Mouse (Mus musculus): ENCODE results near the gene Cort. TPM values are rescaled to one million over a fixed set of nuclear protein-coding genes. Genes with fewer than 3 reads are reported as not detected.
"Not testable (repeated sequence)": the region's sequence is repeated elsewhere in the genome, so short reads cannot be mapped to it uniquely, and the experiment has no call there.

Gene Cort
- total RNA-seq, 2 experiments from 2014 or later, result not detected

DNA sequence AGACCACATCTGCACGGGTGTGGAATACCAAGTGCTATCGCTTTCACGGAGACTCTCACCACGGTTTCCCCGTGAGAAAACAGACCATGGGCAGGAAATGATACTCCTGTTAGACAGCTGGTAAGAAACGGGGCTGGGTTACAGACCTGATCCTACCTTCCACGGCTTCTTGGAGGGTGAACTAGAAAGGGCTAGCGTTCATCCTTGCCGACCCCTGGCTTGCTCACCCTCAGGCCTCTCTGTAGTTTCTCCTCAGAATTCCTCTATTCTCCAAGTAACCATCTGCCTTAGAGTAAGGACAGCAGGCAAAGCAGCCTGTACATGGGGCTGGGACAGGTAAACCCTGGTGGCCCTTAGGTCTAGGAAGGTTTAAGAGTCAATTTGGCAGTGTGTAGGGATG lies 22.6 kb upstream of the Cort start:
- intact Hi-C loops (cut with DNase I), result loop anchor here (5.0 to 10.0 kb wide), 2 partner anchors 33 to 396 kb away; no protein-coding TSS in a partner anchor
- DNase-seq, result no peak

DNA sequence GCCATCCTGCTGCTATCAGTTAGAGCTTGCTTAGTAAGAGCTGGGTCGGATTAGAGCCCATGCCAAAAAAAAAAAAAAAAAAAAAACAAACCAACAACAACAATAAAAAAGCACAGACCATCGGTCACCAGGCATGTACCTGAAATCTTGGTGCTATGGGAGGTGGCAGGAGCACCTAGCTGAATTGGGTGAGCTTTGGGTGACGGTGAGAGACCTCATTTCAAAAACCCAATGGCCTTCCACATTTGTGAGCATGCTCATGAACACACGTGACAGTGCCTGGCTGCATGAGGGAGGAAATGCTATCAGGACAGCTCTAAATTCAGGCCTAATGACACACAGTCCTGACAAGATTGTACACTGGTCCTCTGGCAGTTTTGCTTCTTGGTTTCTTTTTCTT lies 21.5 kb upstream of the Cort start:
- intact Hi-C loops (cut with DNase I), result loop anchor here (5.0 to 10.0 kb wide), 2 partner anchors 34 to 397 kb away; no protein-coding TSS in a partner anchor
- no peak for DNase-seq

DNA sequence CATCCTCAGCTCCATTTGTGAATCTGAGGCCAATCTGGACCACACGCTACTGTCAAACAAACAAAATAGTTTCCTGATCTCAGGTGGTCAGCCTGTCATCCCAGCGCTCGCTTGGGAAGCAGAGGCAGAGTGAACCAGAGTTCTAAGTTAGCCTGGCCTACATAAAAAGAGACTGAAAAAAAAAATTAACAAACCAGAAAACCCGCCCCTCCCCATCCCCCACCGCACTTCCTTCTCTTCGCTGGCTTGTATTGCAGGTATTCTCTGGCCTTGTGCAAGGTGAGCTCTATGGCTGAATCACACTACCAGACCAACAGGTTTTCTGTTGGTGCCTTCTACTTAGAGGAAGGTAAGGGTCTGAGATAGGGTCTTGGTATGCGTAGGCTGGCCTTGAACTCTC lies 21.0 kb upstream of the Cort start:
- no peak for DNase-seq
- intact Hi-C loops (cut with DNase I), result loop anchor here (5.0 to 10.0 kb wide), 2 partner anchors 35 to 397 kb away; no protein-coding TSS in a partner anchor

DNA sequence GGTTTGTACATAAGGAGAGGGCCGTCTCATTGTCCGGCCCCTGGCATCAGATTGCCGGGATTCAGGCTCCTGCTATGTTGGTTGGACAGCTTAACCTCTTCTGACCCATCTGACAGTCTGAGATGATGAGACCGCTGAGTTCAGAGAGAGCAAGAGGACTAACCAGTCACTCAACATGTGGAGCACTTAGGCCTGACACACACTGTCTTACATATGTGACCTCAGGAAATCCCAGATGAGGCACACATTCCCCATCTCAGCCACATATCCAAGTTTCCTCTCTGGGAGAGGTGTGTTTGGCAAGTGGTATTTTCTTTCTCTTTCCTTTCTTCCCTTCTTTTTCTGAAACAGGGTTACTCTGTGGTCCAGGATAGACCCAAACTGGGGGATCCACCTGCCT lies 18.6 kb upstream of the Cort start:
- no peak for DNase-seq
- intact Hi-C loops (cut with DNase I), result loop anchor here (5.0 to 10.0 kb wide), 2 partner anchors 37 to 400 kb away; no protein-coding TSS in a partner anchor

DNA sequence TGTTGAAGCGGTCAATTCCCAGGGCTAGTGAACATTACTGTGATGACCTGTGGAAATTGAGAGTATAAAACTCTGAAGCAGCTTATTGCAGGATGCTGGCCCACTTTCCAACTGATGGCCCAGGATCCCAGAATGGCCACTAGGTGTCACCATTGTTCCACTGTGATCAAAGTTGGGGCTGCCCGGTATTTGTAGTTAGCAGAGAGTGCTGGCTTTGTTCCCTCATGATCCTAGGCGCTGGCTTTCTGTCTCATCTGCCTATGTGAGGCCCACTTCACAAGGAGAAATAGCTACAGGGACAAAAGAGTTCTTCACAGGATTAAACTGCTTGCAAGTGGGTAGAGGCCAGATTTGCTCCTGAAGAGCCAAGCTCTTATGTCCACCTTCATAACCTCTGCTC lies 17.9 kb upstream of the Cort start:
- intact Hi-C loops (cut with DNase I), result loop anchor here (10.0 kb wide), 1 partner anchor 400 kb away; no protein-coding TSS in a partner anchor

DNA sequence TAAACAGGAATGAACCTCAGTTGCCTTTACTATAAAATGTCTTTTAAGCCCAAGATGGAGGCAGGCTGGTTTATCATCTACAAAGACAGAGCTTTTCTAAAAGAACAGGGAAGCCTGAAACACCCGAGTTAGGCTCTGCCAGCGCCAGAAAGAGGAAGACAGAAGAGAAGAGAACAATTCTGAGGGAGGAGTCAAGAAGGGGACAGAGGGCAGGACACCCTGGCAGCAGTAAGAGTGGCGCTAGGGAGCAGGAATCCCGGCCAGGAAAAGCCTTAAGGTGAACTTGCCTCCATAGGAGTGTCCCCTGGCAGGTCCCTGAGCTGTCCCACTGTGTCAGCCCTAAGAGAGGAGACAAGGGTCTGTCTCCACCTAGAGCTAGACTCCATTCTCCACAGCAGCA lies 17.0 kb upstream of the Cort start:
- intact Hi-C loops (cut with DNase I), result loop anchor here (10.0 kb wide), 1 partner anchor 401 kb away; no protein-coding TSS in a partner anchor
- DNase-seq, result no peak

More for the DNA sequence above, 17.9 kb upstream of the Cort start:
- peak; percentile 75 for DNase-seq

DNA sequence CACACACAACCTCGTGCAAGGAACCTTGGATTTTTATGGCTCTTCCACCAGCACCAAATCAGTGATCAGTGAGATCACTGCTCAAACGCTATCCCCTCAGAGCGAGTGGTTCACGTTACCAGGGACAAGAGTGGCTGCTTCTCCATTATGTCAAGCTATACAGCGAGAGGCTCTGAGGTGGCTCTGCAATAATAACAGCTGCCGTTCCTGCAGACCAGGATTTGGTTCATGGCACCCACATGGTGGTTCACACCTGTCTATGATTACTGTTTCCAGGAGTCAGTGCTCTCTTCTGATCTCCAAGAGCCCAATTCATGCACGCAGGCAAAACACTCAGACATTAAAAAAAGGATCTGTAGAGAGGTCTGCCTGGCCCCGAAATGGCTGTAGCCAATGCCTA lies 12.0 kb upstream of the Cort start:
- intact Hi-C loops (cut with DNase I), result no loop called here
- no peak for DNase-seq

DNA sequence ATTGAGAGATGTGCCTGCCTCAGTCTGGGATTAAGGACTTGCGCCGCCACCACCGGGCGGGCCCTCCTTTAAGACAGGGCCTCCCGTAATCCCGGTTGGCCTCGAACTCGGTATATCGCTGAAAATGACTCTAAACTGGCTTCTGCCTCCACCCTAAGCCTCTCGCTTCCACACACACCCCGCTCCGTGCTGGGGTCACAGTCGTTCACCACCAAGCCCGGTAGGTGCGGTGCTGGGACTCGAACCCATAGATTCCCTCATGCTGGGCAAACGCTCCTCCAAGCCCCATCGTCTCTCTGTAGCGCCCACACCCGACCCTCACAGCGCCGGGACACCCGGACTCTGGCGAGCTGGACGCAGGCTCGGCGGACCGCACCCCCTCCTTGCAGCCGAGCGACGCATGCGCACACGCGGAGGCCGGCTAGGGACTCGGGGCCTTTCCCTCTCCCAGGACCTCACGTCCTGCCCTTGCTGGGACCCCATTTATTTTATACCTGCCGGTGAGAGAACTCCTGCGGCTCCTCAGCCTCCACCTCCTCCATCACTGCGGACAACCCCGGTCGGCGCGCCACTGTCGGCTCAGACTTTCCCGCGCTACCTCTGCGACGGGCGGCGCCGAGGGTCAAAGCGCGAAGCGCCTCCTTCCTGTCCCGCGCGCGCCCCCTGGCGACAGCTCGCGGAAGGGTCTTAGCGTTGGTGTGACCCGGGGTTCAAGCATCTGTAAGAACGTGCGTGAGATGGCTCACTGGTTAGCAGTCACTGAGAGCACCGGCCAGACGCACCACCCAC lies 10.6 kb upstream of the Cort start, which contains the start of gene Cenps:
Gene Cenps, minus strand, starts transcription at position 648 of the 789 bp plus-strand sequence.
- DNase-seq, result peak; percentile 84 to 87
- intact Hi-C loops (cut with DNase I), result no loop called here

DNA sequence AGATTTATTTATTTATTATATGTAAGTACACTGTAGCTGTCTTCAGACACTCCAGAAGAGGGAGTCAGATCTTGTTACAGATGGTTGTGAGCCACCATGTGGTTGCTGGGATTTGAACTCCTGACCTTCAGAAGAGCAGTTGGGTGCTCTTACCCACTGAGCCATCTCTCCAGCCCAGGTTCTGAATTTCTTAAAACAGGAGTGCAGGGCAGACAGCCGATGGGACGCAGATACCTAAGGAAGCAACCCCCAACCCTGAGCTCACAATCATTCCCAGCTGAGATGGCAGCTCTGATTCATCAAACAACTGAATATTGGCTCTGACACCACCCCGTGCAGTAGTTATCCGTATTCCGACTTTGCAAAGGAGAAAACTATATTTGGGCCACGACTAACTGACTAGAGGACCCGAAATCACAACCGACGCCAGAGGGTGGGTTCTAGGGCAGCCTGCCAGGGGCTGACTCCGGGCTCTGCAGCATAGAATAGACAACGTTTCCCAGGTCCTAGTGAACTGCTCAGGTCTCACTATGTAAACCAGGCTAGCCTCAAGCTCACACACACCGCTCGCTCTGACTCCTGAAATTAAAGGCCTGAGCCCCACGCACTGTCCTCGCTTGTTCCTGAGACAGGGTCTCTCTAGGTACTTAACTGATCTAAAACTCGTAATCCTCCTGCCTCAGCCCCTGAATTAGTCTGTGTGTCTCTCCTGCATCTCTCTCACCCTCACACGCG lies 9.7 kb upstream of the Cort start:
- intact Hi-C loops (cut with DNase I), result no loop called here
- no peak for DNase-seq

DNA sequence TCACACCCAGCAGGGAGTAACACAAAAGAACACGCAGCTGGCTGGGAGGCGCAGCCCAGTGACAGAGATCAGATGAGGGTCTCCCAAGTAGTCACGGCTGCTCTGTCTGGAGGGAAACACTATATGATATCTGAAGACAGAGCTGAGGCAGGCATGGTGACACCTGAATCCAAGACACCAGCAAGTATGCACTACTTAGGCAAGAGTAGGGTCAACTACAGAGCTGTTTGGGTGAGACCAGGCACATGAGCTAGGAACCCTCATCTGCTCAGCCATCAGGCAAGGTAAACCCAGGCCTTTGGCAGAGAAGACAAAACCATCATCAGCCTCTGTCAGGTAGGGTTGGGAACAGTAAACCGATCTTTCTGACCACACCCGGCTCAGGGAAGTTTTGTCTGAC lies 6.8 kb upstream of the Cort start:
- intact Hi-C loops (cut with DNase I), result loop anchor here (5.0 kb wide), 1 partner anchor 431 kb away; no protein-coding TSS in a partner anchor
- no peak for DNase-seq

DNA sequence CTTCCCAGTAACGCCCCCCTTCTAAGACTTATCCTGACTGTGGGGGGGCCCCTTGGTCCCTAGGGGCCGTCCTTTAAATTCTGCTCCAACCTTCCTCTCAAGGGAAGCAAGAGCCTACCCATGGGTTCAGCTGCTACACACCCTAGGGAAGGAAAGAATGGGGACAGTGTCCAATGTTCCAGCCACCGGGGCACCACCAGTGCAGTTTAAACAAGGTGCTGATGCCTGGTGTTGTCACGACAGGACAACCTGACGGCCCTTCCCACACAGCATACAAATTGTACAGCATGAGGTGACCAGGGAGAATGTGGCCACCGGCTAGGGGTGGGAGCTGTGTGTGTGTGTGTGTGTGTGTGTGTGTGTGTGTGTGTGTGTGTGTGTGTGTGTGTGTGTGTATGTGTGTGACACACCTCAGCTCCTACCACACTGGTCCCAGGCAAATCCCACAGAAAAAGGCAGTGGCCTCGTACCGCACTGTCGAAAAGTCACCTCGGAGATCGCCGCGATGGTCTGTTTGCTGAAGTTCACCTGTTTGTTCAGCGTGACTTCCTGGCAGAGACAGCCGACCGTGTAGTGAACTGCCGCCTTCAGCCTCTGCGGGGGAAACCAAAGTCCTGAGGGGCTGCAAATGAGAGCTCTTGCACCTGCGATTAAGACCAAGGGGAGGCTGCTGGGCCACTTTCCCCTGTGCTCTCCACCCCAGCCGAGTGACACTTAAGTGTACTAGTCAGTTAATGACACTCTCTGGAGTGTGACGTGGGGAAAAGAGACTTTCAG lies 5.4 kb upstream of the Cort start:
- DNase-seq, result no peak
- intact Hi-C loops (cut with DNase I), result loop anchor here (5.0 kb wide), 1 partner anchor 430 kb away; no protein-coding TSS in a partner anchor

DNA sequence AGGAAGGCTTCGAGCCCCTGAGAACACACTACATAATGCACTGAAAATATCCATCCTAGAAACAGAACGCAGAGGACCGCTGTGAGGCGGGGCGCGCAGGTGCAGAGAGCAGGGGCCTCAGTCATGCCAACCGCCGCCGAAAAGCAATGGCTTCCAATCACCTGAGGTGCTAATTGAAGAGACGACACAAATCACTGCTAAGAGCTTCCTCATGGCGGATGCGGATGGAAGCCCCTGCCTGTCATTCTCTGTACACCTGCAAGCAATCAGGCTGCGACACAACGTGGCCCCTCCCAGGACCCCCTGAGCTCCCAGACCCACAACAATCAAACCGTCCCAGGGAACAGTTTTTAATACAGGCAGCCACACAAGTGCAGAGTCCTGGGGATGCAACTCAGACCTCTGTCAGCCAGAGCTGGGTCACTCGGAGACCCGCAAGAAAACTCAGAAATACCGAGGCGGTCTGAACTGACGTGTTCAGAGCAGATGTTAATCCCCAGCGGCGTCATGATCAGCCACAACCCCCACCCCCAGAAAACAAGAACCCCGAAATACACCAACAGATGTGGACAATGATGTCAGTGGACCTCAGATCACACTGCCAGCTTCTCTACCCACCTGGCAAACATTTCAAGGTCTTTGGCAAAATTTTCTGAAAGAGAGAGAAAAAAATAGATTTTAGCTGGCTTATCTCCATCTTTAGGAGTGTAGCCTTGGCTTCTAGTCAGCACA lies 4.6 kb upstream of the Cort start:
- no peak for DNase-seq
- intact Hi-C loops (cut with DNase I), result loop anchor here (5.0 kb wide), 1 partner anchor 429 kb away; no protein-coding TSS in a partner anchor

DNA sequence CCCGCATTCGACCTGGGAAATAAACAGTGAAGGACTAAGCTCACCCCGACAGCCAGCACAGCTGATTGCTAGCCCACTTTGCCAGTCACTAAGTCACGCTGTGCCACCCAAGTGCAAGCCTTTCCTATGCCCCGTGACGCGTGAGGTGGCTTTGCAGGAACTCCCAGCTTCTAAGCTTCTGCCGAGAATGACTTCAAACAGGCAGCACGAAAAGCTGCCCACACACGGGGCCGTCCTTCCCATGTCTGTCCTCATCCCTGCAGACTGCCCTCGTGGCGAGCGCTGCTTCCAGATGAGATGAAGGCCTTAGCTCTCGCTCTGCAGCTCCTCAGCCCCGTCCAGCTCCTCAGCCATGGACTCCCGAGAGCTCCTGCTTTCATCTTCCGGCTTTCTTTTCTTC lies 1.9 kb upstream of the Cort start:
- intact Hi-C loops (cut with DNase I), result no loop called here
- DNase-seq, result no peak

DNA sequence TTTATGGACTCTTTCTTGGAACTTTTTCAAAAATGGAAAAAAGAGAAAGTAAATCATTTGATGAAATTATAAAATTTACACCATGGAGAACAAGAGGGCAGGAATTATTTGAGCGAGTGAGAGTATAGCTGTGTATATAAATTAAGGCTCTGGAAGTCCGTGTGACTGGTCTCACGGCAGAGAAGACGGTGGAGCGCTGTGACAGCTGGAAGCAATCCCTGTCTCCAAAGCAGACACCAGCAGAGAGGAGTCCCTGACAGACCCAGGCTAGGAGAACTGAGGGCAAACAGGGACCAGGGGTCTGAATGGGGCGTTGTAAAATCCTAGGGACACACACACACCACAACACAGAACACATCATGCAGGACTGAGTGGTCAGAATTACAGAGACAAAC lies 451 bp downstream of the Cort start:
- intact Hi-C loops (cut with DNase I), result no loop called here

DNA sequence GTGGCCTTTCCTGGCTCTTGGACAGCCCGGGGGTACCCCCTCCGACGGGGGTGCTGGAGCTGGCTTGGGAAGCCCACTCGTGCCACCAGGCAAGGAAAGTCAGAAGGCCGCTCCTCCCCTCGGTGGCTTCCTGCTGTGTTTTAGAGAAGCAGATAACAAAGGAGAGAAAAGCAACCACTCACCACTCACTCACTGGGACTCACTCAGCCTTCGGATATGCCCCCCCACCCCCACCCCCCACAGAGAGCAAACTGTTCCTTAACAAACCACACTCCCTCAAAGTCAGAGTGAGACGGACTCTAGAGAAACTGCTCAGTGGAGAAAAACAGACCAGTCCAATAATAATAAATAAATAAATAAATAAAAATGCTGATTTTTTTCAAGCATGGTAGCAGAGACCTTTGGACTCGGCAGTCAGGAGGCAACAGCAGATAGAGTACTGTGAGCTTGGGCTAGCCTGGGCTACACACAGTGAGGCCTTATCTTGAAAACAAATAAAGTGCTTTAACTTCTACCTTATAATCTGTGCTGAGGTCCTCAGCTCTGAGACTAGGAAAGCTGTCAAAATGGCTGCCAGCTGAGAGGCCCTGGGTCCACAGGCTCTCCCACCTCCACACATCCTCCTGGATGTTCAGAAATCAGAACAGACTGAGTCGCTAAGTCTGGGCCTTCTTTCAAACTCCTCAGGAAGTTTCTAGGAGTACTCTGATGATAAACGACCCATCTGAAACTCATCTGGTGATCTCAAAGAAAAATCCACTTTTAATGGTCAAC lies 1.0 kb downstream of the Cort start:
- intact Hi-C loops (cut with DNase I), result no loop called here
- DNase-seq, result no peak

More for the DNA sequence above, 451 bp downstream of the Cort start:
- DNase-seq, result no peak

DNA sequence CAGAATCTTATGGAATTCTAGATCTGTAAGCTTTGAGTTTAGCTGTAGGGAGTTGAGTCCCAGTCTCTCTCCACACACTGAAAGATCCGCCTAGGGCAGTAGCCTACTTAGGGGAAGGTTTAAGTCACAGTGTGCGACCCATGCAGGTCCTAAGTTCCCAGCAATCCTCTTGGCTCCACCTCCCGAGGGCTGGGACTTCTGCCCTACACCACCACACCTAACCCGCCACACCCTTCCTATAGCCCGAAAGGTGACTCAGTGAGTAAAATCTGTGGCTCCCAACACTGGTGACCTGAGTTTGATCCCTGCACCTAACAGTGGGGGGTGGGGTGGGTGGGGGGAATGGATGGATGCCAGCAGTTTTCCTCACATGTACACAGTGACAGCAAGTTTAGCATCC lies 3.1 kb downstream of the Cort start:
- intact Hi-C loops (cut with DNase I), result no loop called here
- DNase-seq, result no peak

DNA sequence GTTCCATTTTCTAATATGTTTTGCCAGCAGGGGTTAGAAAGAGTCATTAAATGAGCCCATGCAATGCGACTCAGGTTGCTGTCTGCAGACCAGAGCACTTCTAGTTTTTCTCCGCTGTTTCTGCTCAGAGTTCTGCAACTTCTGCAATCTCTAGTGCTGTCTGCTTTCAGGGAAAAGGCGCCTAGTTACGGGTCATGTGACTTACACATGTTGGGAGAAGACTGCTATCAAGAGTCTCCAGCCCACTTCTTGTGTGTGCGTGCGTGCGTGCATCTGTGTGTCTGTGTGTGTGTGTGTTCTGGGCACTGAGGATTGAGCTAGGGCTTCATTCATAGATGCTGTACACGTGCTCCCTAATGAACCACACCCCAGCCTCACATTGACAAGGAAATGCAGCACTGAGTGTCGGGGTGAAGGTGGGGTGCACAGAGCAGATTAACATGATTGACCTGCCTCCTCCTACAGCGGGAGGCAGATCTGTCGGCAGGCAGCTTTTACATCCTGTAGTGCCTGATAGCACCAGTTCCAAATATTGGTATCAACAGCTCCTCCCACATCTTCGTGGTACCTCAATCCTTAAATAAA lies 6.5 kb downstream of the Cort start:
- DNase-seq; intact Hi-C loops (cut with DNase I): not testable (repeated sequence)

DNA sequence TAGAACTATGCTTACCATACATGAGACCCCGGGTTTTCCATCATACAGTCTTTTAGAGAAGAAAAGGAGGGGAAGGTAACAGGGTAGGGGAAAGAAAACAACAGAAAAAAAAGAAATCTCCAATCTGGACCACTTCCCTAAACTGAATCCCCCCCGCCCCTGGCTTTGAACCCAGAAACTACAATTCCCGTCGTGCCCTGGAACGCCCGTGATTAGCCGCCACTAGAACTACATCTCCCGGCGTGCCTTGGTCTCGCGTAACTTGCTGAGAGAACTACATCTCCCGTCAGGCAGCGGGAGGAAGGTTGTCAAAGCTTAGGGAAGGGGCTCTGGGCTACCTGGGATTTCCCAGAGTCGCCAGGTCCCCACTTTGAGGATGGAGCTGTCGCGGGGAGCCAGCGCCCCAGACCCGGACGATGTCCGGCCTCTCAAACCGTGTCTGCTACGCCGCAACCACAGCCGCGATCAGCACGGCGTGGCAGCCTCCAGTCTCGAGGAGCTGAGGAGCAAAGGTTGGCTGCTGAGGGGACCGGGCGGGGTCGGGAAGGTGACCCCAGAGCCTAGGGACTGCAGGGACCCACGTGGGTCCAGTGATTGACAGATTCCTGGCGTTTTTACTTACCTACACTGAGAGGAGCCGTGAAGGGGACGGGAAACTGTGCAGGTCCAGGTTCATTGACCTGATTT lies 22.5 kb downstream of the Cort start, which contains the start of gene Dffa:
Gene Dffa, plus strand, starts transcription at position 272 of the 687 bp plus-strand sequence.
- intact Hi-C loops (cut with DNase I), result no loop called here
- peak; percentile 86 to 87 for DNase-seq
